Mouse (Mus musculus): ENCODE results near the gene Skap1. TPM values are rescaled to one million over a fixed set of nuclear protein-coding genes. Genes with fewer than 3 reads are reported as not detected.

The Skap1 gene
- polyA plus RNA-seq, 1 experiment: 3.0 TPM

GRCm38 (mm10) chr11:96796586-96796985, 332.2 kb downstream of the Skap1 start:
- Histone ChIP-seq H3K27me3 (ENCODE audit: control insufficient read depth, insufficient read depth, low read length) (no peaks in the 10 kb centered on the region), H3K27ac (ENCODE audit: insufficient read depth, low read depth, low read length) (no peak overlapping the region), H3K4me3 (ENCODE audit: low read depth, low read length) (no peak overlapping the region), H3K36me3 (ENCODE audit: control insufficient read depth, insufficient read depth, low read length) (peaks cover 11% of the 10 kb centered on the region), H3K4me1 (ENCODE audit: control insufficient read depth, insufficient read depth, insufficient read length, low read length) (peaks cover 4% of the 10 kb centered on the region; the same call in 1 of the 2 replicates)
- TF ChIP-seq POLR2A (IDR thresholded peaks at IDR 0.05; ENCODE audit: low read depth, low read length): no peak
- TF ChIP-seq CTCF (IDR thresholded peaks at IDR 0.05; ENCODE audit: extremely low read depth, insufficient read length, insufficient replicate concordance, low read depth, low read length): no peak
- 40% methylated on average over 1 of the region's 1 CpGs for WGBS

- H3K27ac ChIP-seq (ENCODE audit: insufficient read depth, low read depth, low read length): no peak overlapping the region
- H3K36me3 ChIP-seq (ENCODE audit: control insufficient read depth, insufficient read depth, low read length): peaks cover 24% of the 10 kb centered on the region
- TF ChIP-seq CTCF (IDR thresholded peaks at IDR 0.05; ENCODE audit: extremely low read depth, insufficient read length, insufficient replicate concordance, low read depth, low read length) (no peak), POLR2A (IDR thresholded peaks at IDR 0.05; ENCODE audit: low read depth, low read length) (no peak)
- H3K27me3 ChIP-seq (ENCODE audit: control insufficient read depth, insufficient read depth, low read length): no peaks in the 10 kb centered on the region
- no peak overlapping the region for H3K4me3 ChIP-seq (ENCODE audit: low read depth, low read length)
- peaks cover 4% of the 10 kb centered on the region; the same call in 1 of the 2 replicates for H3K4me1 ChIP-seq (ENCODE audit: control insufficient read depth, insufficient read depth, insufficient read length, low read length)
- 92% methylated on average over 2 of the region's 2 CpGs for WGBS
Observed at GRCm38 (mm10) chr11:96799511-96799910, 335.1 kb downstream of the Skap1 start.

- TF ChIP-seq POLR2A (IDR thresholded peaks at IDR 0.05; ENCODE audit: low read depth, low read length): no peak
- no peak for TF ChIP-seq CTCF (IDR thresholded peaks at IDR 0.05; ENCODE audit: extremely low read depth, insufficient read length, insufficient replicate concordance, low read depth, low read length)
- Histone ChIP-seq H3K4me1 (ENCODE audit: control insufficient read depth, insufficient read depth, insufficient read length, low read length) (no peaks in the 10 kb centered on the region), H3K27ac (ENCODE audit: insufficient read depth, low read depth, low read length) (no peak overlapping the region), H3K36me3 (ENCODE audit: control insufficient read depth, insufficient read depth, low read length) (peaks cover 52% of the 10 kb centered on the region), H3K4me3 (ENCODE audit: low read depth, low read length) (no peak overlapping the region), H3K27me3 (ENCODE audit: control insufficient read depth, insufficient read depth, low read length) (no peaks in the 10 kb centered on the region)
- WGBS: 83% methylated on average over 5 of the region's 5 CpGs
Observed at GRCm38 (mm10) chr11:96805606-96806005, 341.2 kb downstream of the Skap1 start.

- no peak for TF ChIP-seq POLR2A (IDR thresholded peaks at IDR 0.05; ENCODE audit: low read depth, low read length)
- Histone ChIP-seq H3K36me3 (ENCODE audit: control insufficient read depth, insufficient read depth, low read length) (peaks cover 45% of the 10 kb centered on the region), H3K27ac (ENCODE audit: insufficient read depth, low read depth, low read length) (no peak overlapping the region), H3K27me3 (ENCODE audit: control insufficient read depth, insufficient read depth, low read length) (no peaks in the 10 kb centered on the region), H3K4me1 (ENCODE audit: control insufficient read depth, insufficient read depth, insufficient read length, low read length) (no peaks in the 10 kb centered on the region), H3K4me3 (ENCODE audit: low read depth, low read length) (no peak overlapping the region)
- 42% methylated on average over 1 of the region's 1 CpGs for whole genome bisulfite sequencing
Observed at GRCm38 (mm10) chr11:96808066-96808465, 343.7 kb downstream of the Skap1 start.

Other genes with a start within 250 kb of the Skap1 start
- 0.14 TPM in 1 of 2 replicates, not detected in the other for gene Hoxb9, start 193.1 kb upstream of the Skap1 start, polyA plus RNA-seq (2012; rRNA removed)
- 0.38 and 5.3 TPM in 2 replicates for gene Hoxb8, start 182.7 kb upstream of the Skap1 start, polyA plus RNA-seq (2012; rRNA removed)
- gene Hoxb7, start 178.0 kb upstream of the Skap1 start, polyA plus RNA-seq (2012; rRNA removed): 0.17 and 1.5 TPM in 2 replicates
- 1.0 and 8.3 TPM in 2 replicates for gene Hoxb6, start 172.1 kb upstream of the Skap1 start, polyA plus RNA-seq (2012; rRNA removed)
- gene Hoxb5, start 161.3 kb upstream of the Skap1 start, polyA plus RNA-seq (2012; rRNA removed): 1.8 and 3.2 TPM in 2 replicates
- 1.4 and 2.9 TPM in 2 replicates for gene Hoxb4, start 146.3 kb upstream of the Skap1 start, polyA plus RNA-seq (2012; rRNA removed)
- 3.5 and 5.5 TPM in 2 replicates for gene Hoxb3, start 141.3 kb upstream of the Skap1 start, polyA plus RNA-seq (2012; rRNA removed)
- 9.9 TPM in 2 replicates for gene Hoxb2, start 114.1 kb upstream of the Skap1 start, polyA plus RNA-seq (2012; rRNA removed)
- not detected in 2 replicates for gene Hoxb1, start 98.8 kb upstream of the Skap1 start, polyA plus RNA-seq (2012; rRNA removed)

Measured in small intestine, adult 2 months (tissue).